Mouse (Mus musculus) layer of hippocampus, adult 18-20 months (tissue): ENCODE measurements around the gene 1700088E04Rik. TPM values are rescaled to one million over a fixed set of nuclear protein-coding genes. Genes with fewer than 3 reads are reported as not detected.

Source experiments
- DNase-seq, 2 experiments: peaks; one replicate each; pipeline ENCODE4 v3.0.0; 2022; ENCODE audit warnings: low spot score in 2 of 2
- total RNA-seq, 2 experiments: library from RNA; stranded (reverse); gene quantifications; 2 replicates each; pipeline ENCODE4 v1.2.3; 2021

The 1700088E04Rik gene
- total RNA-seq, 2 experiments from 2014 or later, result 9.2 to 12.4 TPM

DNA sequence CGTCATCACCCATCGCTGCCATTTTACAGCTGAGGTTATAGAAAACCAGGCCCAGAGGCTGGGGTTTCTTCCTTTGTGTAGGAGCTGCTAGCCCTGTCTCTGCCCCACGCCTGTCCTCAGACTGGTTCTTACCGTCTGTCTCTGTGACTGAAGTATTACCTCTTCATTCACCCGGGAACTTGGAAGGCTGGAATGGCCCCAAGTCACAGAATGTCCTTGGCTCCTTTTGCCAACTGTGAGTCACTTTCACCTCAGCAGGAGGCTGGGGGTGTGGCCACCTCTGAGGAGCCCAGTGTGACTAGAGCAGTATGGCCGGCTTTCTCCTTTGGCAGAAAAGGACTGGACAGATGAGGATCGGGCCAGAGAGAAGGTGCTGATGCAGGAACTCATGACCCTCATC lies 9.6 kb downstream of the 1700088E04Rik start:
- peak in 1 of 2 experiments; percentile 44 for DNase-seq

- DNase-seq, result no peak
Observed at GRCm38 (mm10) chr15:79130782-79131181, 10.3 kb downstream of the 1700088E04Rik start.

GRCm38 (mm10) chr15:79129311-79129710 lies 11.7 kb downstream of the 1700088E04Rik start:
- no peak for DNase-seq

DNA sequence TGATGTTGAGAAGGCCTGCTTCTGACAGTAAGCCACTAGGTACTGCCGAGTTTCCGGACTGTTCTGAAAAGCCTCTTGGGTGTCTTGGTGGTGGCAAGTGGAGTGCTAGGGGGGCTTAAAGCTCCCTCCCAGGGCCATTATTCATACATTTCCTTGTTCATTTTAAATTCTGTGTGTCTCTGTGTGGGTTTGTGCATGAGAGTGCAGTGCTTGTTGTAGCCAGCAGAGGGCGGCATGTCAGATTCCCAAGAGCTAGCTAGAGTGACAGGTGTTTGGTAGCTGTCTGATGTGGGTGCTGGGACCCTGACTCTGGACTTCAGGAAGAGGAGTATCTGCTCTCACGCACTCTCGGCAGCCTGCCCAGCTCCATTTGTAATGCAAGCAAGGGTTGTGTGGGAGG lies 12.8 kb downstream of the 1700088E04Rik start:
- no peak for DNase-seq

- DNase-seq, result no peak
Observed at GRCm38 (mm10) chr15:79127101-79127500, 14.0 kb downstream of the 1700088E04Rik start.

DNA sequence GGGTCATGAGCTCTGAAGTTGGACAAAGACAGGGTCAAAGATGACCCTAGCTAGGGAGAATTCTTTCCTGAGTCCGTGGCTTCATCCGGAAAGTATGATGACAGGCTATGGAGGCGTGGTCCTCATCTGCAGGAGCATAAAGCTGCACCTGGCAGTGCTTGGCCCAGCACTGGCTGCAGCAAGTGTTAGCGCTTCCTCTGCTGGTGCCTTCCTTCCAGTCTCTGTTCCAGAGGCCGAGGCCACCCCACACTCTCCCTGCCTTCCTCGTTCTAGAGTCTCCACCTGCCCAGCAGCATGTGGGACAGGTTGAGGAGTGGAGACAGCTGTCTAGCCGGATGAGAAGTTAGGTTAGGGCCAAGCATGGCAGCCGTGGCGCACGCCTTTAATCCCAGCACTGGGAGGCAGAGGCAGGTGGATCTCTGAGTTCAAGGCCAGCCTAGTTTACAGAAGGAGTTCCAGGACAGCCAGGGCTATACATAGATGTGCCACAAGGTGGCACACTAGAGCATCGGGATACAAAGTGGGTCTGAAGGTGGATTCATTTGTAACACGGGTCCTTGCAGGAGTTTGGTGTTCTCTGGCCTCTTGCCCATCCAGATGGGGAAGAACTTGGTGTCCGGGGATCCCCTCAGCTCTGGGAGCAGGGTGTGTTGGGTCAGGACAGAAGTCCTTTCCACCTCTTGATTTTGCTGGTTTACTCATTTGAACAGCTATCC lies 14.7 kb downstream of the 1700088E04Rik start:
- peak in 1 of 2 experiments; percentile 65 for DNase-seq

DNA sequence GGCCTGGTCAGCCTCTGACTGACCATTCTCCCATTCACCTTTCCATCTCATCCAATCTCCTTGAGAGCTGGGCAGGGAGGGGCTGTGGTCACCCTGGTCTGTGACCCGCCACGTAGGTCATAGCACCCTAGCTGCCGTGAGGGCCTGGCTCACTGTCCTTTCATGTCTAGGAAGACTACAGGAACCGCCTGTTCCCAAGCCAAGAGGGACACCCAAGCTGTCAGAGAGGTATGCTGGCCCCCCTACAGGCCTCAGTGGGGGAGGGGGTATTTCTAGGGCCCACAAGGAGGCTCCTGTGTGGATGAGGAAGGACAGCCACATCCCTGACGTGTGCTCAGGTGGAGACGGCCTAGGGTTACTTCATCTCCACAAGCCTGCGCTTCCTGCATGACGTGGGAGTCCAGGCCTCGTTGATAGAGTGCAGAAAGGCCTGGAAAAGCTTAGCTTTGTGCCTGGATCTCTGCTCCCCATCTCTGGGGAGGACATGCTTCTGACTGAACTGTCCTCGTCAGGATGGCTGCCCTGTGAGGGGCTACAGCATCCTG lies 16.6 kb downstream of the 1700088E04Rik start:
- DNase-seq, result no peak

- no peak for DNase-seq
Observed at GRCm38 (mm10) chr15:79123751-79124150, 17.3 kb downstream of the 1700088E04Rik start.

DNA sequence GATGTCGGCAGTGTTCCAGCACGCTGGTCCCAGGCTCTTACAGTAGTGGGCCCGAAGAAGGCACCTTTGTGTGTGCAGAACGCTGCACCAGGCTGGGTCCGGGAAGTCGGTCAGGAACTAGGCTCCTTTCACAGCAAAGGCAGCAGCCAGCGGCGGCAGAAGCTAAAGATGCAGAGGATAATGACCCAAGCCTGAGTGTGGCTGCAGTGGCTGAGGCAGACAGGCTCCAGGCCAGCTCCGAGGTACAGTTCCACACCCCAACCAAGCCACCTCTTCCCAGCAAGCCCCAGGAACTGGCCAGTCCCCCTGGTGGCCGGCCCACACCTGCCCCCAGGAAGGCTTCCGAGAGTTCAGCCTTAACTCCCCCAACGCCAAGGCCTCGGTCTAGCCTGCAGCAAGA lies 18.5 kb downstream of the 1700088E04Rik start:
- no peak for DNase-seq

- no peak for DNase-seq
Observed at GRCm38 (mm10) chr15:79122119-79122518, 18.9 kb downstream of the 1700088E04Rik start.

- DNase-seq, result no peak
Observed at GRCm38 (mm10) chr15:79119491-79119890, 21.6 kb downstream of the 1700088E04Rik start.

- DNase-seq, result no peak
Observed at GRCm38 (mm10) chr15:79115276-79115675, 25.8 kb downstream of the 1700088E04Rik start.

GRCm38 (mm10) chr15:79111774-79112173 lies 29.3 kb downstream of the 1700088E04Rik start:
- DNase-seq, result no peak

- no peak for DNase-seq
Observed at GRCm38 (mm10) chr15:79110528-79110927, 30.5 kb downstream of the 1700088E04Rik start.

DNA sequence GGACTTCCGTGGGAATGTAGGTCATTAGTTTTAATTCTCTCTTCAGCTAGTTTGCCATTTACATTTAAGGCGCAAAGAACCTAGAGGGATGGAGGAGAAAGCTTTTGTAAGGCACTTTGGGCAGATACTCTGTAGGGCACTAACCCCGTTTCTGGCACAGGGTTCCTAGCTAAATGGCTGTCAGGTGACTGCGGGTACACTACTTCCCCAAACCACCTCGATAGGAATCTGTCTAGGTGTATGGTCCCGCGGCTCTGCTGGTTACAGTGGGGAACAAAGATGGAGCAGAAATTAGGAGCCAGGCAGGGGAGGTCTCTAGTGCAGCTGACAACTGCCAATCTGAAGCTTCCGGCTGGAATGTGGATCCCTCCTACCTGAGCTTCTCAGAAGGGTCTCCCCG lies 31.0 kb downstream of the 1700088E04Rik start:
- DNase-seq, result no peak

- DNase-seq, result no peak
Observed at GRCm38 (mm10) chr15:79109321-79109934, 31.6 kb downstream of the 1700088E04Rik start.

DNA sequence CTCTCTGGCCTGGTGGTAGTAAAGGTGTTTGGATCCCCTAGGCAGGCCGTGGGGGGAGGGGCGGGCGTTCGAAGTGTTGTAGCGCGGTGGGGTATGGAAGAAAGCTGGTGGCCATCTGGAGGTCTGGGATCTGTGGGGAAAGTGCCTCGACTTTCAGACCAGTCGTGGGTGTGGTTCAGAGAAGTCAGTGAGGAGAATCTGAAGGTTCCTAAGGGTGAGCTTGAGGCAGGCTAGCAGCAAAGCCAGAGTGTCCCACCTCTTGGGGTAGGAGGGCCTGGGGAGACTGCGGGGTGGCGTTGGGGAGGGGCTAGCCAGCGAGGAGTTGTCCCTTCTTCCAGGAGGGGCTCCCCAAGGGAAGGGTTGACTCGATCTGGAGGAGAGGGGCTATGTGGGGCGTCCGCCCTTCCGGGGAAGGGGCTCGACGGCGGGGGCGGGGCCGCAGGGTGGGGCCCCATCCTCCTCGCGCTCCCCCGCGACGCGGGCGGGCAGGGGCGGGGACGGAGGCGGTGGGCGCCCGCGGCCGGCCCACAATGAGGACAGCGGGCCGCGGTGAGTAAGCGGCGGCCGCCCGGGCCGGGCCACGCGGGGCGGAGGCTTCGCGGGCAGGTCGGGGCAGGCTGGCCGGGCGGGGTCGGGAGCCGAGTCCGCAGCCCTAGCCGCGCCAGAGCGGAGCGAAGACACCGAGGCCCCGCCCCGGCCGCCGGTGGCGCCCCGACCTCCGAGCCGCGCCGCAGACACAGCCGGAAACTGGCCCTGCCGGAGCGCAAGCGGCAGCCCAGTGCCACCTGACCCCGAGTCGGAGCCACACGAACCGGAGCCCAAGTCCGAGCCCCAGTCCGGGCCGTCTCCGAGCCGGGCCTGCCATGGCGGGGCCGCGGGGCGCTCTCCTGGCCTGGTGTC lies 32.4 kb downstream of the 1700088E04Rik start, which contains the start of gene Micall1:
Gene Micall1 (plus strand): TSS at position 478 of the 900 bp plus-strand sequence.
- DNase-seq, result peak in 1 of 2 experiments; percentile 48

DNA sequence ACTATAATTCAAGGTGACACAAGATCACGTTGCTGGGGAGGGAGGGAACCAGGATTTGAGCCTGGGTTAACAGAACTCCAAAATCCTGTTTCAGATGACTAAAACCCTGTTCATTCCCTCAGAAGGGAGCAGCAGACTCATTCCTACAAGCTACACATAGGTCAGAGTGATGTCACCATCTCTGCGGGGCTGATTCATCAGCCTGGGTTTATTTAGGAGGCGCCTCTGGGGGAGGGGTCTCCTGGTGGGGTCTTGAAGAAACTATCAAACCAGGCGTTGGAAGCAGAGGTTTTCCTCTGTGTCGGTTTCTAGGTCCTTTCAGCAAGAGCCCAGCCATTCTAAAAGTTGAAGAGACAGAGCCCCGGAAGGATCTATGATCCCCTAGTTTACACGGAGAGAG lies 33.1 kb downstream of the 1700088E04Rik start:
- no peak for DNase-seq

- no peak for DNase-seq
Observed at GRCm38 (mm10) chr15:79105804-79106203, 35.2 kb downstream of the 1700088E04Rik start.

DNA sequence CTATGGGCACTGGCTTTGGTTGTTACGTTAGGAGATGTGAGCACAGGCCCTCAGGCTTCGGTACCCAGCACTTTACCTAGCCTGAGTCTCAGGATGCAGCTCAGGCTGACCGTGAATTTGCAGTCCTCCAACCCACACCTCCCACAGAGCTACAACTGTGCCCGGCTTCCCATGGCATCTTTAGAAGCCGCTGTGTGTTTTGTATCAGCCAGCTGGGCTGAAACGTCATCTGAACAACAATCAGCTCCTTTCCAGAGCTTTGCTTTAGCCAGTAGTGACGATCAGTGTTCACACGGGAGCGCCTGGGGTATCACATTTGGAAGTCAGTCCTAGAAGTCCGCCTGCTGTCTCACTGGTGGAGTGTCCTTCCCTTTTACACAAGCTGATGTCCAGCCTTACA lies 37.8 kb downstream of the 1700088E04Rik start:
- peak in 1 of 2 experiments; percentile 43 for DNase-seq

GRCm38 (mm10) chr15:79101531-79101930 lies 39.5 kb downstream of the 1700088E04Rik start:
- DNase-seq, result no peak
